Mouse (Mus musculus): ENCODE measurements around the gene Gpsm1.

DNA sequence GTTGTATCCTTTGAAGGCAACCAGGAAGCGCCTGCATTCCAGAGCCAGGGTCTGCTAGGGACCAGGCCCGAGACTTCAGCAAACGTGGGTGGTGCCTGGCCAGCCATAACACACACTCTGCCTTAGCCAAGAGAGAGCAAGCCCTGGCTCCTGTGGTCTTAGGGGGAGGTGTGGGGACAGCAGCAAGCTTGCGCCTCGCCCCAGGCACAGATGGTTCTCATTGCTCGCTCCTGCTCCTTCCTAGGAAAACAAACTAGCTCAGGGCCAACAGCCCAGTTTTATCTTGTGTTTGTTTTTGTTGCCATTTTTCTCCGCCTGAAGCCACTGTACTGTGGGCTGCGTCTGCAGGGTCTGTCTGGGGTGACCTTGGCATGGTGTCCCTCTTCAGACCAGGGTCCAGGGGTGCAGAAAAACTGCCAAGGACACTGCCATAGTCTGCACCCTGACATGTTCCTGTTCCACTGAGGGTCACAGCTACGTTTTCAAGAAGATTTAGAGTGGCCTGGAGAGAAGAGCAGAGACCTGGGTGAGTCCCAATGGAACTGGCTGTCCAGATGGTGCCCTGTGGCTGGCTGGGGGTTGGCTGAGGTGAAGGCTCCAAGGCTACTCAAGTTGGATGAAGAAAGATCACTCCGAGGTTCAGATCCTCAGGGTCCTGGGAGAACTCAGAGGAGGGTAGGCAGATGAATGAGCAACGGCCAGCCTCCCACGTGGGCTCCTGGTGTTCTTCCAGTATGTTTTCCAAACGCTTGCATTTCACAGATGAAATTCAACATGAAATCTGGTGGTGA lies 839 bp upstream of the Gpsm1 start:
- TF ChIP-seq CTCF (IDR thresholded peaks at IDR 0.05; ENCODE audit: control insufficient read depth, insufficient read depth, insufficient replicate concordance, low read depth, low read length) (no peak), POLR2A (IDR thresholded peaks at IDR 0.05; ENCODE audit: control insufficient read depth, low read depth, low read length) (peak; percentile 46; the same call in 1 of the 2 replicates)

Measured in testis, adult 2 months (tissue).